Mouse (Mus musculus): ENCODE data around the gene Dpagt1.

DNA sequence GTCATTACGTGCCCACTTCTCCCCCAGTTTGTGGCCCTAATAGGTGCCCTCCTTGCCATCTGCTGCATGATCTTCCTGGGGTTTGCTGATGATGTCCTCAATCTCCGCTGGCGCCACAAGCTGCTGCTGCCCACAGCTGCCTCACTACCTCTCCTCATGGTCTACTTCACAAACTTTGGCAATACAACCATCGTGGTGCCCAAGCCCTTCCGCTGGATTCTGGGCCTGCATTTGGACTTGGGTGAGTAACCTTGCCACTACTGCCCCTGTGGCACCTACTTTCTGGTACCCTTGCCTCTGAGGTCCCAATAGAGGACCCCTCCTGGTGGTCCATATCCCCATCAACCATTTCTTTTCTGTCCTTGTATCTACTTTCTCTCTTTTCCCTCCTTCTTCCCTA, 2.1 kb downstream of the Dpagt1 start:
- TF ChIP-seq CTCF (IDR thresholded peaks at IDR 0.05; ENCODE audit: low read depth) (no peak), EP300 (optimal IDR thresholded peaks at IDR 0.05) (no peak)
